Mouse (Mus musculus) central nervous system, embryonic 14 days (tissue): Measurements from ENCODE around the gene Zfp418. TPM values are rescaled to one million over a fixed set of nuclear protein-coding genes. Genes with fewer than 3 reads are reported as not detected.

Experiments
- polyA plus RNA-seq: library from polyadenylated mRNA; depleted of rRNA; stranded (reverse); fragments of >200 nt; gene quantifications from 2 replicates; pipeline ENCODE4 v1.2.3, GENCODE M21; 2012; rRNA removed

Gene Zfp418
- 2.8 and 3.5 TPM in 2 replicates for polyA plus RNA-seq

DNA sequence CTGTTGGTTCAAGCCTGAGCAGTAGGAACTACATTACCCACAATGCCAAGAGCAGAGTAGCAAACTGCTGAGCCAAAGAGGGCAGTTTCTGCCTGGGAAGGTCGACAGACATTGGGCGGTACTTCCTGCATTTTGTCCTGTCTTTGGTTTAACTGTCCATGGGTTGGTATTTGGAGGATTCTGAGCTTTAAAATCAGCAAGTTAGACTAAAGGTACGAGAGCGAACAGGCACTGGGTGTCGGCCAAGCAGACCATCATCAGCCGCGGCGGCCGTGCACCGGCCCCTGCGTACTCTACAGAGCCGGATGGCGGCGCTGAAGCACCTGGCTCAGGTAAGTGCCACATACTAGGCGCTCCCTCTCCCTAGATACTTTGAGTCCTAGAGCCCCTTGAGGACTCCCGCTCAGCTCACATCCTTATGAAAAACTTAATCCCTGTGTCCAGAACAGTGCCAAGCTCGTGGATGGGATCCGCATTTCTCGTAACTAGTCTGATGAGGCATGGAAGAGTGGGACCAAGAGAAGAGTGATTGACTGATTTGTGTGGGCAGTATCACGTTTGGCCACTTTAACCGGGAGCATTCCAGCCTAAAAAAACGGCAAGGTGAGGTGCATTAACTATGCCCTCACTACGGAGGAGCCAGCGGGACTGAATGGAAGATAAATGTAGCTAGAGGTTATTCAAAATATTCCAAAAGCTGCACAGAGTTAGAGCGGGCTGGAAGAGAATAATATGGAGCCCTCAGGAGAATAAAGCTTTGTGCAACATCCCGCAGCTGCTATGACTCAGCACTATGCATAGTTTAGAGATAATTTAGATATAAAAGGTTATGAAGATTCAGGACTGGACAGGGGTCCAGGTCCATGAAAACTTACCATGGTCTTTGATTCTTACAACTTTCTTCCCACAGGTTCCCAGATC, at the start of gene Zfp418:
Gene Zfp418 (plus strand): TSS at position 104 of the 921 bp plus-strand sequence.

DNA sequence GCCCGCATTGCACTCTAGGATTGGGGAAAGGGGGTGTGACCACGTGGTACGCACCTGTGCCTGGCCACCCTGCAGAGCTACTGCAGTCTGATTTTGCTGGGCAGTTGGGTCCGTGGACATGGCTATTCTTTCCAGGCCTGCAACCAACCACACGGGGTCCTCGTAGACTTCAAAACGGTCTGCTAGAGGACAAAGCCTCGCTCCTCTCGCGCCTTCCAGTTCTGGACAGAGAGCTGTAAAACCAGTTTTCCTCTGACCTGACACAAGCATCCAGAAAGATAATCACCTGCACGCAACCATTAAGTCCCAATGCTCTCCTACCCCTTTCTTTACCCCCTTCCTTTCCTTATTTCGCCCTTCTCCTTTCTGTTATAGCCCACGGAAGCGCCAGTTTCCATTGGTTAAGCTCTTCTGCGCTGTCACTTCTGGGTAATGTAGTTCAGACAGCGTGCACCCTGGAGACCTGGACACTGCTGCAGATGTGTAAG, 34.7 kb upstream of the Zfp418 start, which contains the start of gene Zfp773:
Gene Zfp773 (minus strand): TSS at position 377 of the 488 bp plus-strand sequence.

DNA sequence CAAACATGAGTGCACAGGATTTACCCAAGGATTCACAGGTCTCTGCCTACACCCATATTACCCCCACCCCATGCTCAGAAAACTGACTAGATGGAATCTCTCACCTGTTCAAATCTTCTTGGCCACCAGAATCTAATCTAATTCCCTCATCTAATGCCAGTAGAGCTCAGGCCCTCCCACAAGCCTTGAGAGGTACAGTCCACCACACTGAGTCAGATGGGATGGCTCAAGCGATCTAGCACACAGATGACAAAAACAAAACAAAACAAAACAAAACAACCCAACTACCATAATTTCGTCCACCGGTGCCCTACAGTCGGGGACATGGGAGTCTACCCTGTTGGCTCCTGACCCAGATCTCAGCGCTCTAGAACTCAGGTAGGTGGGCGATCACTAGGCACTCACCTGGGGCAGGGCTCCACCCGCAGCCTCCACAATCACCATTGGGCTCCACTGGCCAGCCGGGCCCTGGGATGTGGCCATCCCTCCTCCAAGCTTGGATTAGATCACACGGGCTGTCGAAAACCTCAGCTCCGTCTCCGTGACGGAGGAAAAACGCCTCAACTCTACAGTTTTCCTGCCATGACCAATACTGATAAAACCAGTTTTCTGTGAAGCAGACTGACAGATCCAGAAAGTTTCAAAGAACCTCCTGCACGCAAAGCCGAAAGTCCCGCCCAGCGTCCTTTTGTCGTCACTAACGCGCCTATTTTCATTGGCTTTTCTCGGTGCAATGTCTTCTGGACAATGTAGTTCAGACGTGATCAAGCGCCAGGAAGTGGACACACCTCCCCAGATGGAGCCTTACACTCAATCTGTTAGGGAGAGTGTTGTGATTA, 38.4 kb downstream of the Zfp418 start, which contains the start of gene Zfp772:
Gene Zfp772 (minus strand): TSS at position 686 of the 839 bp plus-strand sequence.

Other genes starting within 250 kb of the Zfp418 start
- not detected in 2 replicates for gene Aurkc, start 176.0 kb upstream of the Zfp418 start, polyA plus RNA-seq
- 17.8 and 20.4 TPM in 2 replicates for gene Zfp954, start 49.8 kb upstream of the Zfp418 start, polyA plus RNA-seq
- 5.6 and 6.9 TPM in 2 replicates for gene Zfp773, start 34.6 kb upstream of the Zfp418 start, polyA plus RNA-seq
- gene Zfp772, start 38.7 kb downstream of the Zfp418 start, polyA plus RNA-seq = 10.1 and 11.8 TPM in 2 replicates
- 3.5 and 4.4 TPM in 2 replicates for gene Vmn2r29, start 76.0 kb downstream of the Zfp418 start, polyA plus RNA-seq
- 4.1 and 5.1 TPM in 2 replicates for gene Gm45844, start 107.0 kb downstream of the Zfp418 start, polyA plus RNA-seq
- 67.7 and 67.9 TPM in 2 replicates for gene Clcn4, start 129.5 kb downstream of the Zfp418 start, polyA plus RNA-seq
- gene Vmn2r30, start 166.3 kb downstream of the Zfp418 start, polyA plus RNA-seq = not detected in 2 replicates
- gene Gm45783, start 203.2 kb downstream of the Zfp418 start, polyA plus RNA-seq = not detected in 2 replicates
- not detected in 2 replicates for gene Vmn2r31, start 228.4 kb downstream of the Zfp418 start, polyA plus RNA-seq